In the genomic region with DNA sequence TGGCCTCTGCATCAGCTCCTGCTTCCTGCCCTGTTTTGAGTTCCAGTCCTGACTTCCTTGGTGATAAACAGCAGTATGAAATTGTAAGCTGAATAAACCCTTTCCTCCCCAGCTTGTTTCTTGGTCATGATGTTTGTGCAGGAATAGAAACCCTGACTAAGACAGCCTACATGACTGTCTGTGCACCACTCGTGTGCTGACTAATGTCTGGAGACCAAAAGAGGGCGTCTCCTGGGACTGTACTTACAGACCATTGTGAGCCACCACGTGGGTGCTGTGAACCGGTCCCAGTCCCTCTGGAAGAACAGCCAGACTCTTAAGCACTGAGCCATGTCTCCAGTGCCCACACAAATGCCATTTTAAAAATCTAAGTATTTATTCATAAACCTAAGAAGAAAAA, we compare ENCODE assay signal across 5 mouse cellular contexts. TPM values are rescaled to one million over a fixed set of nuclear protein-coding genes. Genes with fewer than 3 reads are reported as not detected.
DNase-seq lines count a peak whose midpoint lies in the region.
"Not testable (repeated sequence)": the region's sequence is repeated elsewhere in the genome, so short reads cannot be mapped to it uniquely, and the experiment has no call there.

No protein-coding gene starts in this region.

- peaks cover 76% of the 10 kb centered on the region for H3K79me2 ChIP-seq in macrophage (ENCODE audit: inconsistent target)

- not testable (repeated sequence) for H3K4me3 ChIP-seq in heart, embryonic 10.5 days; macrophage (ENCODE audit: inconsistent target)

- not testable (repeated sequence) for H3K9me3 ChIP-seq in heart, embryonic 10.5 days

- peaks cover 23% of the 10 kb centered on the region for H3K36me3 ChIP-seq in heart, embryonic 10.5 days
- H3K36me3 ChIP-seq in macrophage (ENCODE audit: inconsistent target): peaks cover 10% of the 10 kb centered on the region; the same call in 1 of the 2 replicates

- not testable (repeated sequence) for H3K27ac ChIP-seq in heart, embryonic 10.5 days
- peak overlapping the region; percentile 40 for H3K27ac ChIP-seq in macrophage

- WGBS in heart, embryonic 10.5 days: 93% methylated on average over 4 of the region's 4 CpGs
- 83% methylated on average over 4 of the region's 4 CpGs for WGBS in macrophage (ENCODE audit: missing documents)

- peak; percentile 39 for DNase-seq in 416B (ENCODE audit: low read depth)
- DNase-seq in ES-CJ7 (ENCODE audit: low read depth, low spot score): peak; percentile 24
- peak; percentile 25 for DNase-seq in cerebellum, adult 9-10 months
- DNase-seq in heart, embryonic 10.5 days (ENCODE audit: low spot score): peak; percentile 31

- H3K27me3 ChIP-seq in heart, embryonic 10.5 days (ENCODE audit: insufficient read depth, poor library complexity, severe bottlenecking): not testable (repeated sequence)

- peaks cover 26% of the 10 kb centered on the region; the same call in 1 of the 2 replicates for H3K4me1 ChIP-seq in heart, embryonic 10.5 days

RNA-seq across cellular contexts. Expression of a gene that starts 4.5 kb away (rescaled TPM):
- 32.0 and 42.3 TPM in 2 replicates for polyA plus RNA-seq in heart, embryonic 10.5 days (2016; fragmentation: Nextera tagmentation; extraction: Ambion mirVana)
- 100 to 1,000 TPM in 12 of 26 experiments, 10 to 100 TPM in 14; 50.2 to 185 (median 97.3) TPM for total RNA-seq in macrophage (2018; cell fraction: chromatin; rRNA removed)
- 10 to 100 TPM; 53.8 to 87.8 (median 73.5) TPM for total RNA-seq in macrophage (2018; cell fraction: cytosol; rRNA removed)
- 100 to 1,000 TPM in 2 of 26 experiments, 10 to 100 TPM in 24; 53.2 to 115 (median 85.2) TPM for total RNA-seq in macrophage (2018; cell fraction: nucleus; rRNA removed)
- 25.3 to 34.3 TPM (median 28.7 TPM) in 3 replicates for polyA plus RNA-seq in macrophage (2018)
